Mouse (Mus musculus): ENCODE measurements around the gene Nckap5.
A peak's percentile ranks its signal among the peaks of the same experiment; 100 is the strongest.

Gene Nckap5

DNA sequence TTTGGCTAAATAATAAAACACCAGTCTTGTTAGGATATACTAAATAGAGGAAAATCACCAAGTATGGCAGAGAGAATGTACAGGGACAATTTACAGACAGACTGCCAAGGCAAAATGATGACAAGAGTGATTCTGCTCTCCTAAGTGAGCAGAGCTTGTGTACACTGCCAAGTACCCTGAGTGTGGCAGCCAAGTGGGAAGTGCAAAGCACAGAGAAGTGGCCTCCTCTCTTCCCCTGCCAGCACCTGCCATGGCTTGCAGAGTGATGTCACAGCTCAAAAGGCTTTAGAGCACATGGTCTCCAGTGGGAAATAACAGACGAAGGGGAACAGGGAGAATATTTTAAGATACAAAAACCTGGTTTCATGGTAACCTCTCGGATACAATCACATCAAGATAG lies 488.8 kb downstream of the Nckap5 start:
- peak; percentile 95 for DNase-seq

DNA sequence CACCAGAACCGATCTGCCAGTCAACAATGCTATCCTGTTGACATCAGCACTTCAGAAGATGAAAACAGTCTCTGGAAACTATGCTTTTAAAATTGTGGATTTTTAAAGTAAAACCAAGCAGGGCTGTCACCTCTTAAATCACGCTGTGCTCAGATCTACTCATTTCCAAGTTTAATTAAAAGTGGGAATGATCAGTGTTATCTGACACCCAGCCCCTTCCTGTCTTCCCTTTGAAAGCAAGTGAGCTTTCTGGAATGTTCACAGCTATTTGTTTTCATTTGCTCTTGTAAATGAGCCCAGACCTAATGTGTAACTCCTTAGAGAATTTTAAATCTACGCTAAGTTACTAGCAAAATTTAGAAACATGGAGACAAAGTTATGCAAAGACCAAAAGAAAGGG lies 491.3 kb downstream of the Nckap5 start:
- DNase-seq: no peak

- no peak for DNase-seq
Observed at GRCm38 (mm10) chr1:126334202-126334601, 496.4 kb downstream of the Nckap5 start.

- no peak for DNase-seq
Observed at GRCm38 (mm10) chr1:126332026-126332425, 498.6 kb downstream of the Nckap5 start.

- DNase-seq: no peak
Observed at GRCm38 (mm10) chr1:126320696-126321095, 509.9 kb downstream of the Nckap5 start.

- DNase-seq: no peak
Observed at GRCm38 (mm10) chr1:126317874-126318607, 512.6 kb downstream of the Nckap5 start.

DNA sequence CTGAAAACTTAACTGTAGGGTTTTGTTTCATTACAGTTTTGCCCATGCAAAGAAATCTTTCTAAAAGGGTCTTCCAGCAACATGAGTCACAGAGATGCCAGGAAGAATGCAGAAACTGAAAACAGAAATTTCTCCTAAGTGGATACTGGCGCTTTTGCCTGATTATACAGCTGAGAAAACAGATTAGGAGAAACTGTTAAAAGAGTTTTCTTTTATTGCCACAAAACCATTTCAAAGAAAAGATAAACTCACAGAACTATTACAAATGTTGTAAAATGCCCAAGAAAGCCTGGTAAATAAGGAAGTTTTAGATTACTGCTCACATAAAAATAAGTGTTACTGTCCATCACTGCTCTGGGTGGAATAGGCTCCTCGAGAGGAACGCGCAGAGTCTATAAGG lies 513.3 kb downstream of the Nckap5 start:
- no peak for DNase-seq

DNA sequence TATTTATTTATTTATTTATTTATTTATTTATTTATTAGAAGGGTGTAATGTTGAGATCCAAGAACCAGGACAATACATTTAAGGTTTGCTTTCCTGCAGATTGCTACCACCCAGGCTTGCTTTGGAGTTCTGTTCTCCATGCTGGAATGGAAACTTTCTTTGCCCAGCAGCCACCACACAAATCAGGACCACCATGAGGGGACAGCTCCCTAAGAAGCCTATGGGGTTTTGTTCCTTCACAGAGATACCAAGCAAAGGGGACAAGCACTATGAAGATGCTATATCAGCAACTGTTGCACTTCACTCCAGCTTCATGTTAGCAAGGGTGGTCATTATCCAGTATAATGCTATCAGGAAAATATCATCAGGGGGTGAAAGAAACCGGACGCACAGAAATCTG lies 513.7 kb downstream of the Nckap5 start:
- no peak for DNase-seq

DNA sequence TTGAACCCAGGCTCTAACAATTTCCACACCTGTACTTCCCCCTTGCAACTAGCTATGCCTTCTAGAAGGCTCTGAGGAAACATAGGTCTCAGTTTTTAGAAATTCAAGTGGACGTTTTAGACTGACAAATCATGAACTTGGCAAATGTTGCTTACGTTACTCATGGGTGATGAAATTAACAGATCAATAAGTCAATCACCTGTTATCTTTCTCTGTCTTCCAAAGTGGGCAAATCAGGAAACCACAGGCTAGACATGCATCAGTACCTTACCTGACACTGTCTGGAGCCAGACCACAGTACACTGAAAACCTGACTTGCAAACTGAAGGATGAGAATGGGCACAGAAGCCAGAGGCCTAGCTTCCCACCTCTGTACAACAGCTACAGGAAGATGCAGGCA lies 529.5 kb downstream of the Nckap5 start:
- no peak for DNase-seq

DNA sequence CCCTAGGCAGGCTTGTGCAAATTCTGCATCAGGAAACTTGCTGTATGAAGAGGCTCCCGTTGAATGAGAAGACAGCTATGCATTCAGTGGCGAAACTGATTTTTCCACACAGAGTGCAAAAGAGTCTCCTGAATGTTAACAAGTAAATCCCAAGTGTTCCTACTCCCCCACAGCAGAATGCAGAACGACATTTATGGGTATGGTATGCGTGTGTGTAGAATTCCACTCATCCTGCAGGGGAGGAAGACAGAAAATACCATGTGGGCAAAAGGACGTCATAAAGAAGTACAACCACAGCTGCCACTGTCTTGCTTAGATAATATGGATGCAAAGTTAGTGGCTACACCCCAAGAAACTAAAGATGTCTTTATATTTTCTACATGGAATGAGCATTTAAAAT lies 565.7 kb downstream of the Nckap5 start:
- DNase-seq: no peak

DNA sequence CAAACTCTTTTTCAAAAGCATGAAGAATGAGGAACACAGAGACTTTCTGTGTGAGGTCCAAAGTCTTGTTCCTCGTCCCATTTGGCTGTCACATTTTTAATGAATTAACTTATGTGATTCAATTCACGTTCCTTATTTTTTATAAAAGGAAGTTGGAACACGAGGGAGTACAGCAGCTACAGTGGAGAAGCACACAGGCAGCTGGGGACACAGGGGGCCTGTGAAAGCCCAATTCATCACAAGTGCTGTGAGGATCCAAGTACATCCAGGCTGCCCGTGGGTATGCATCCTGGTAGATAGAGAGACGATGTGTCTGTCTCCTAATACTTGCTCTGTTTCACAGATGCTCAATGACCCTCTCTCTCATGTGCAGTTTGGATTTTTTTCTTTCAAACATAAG lies 576.2 kb downstream of the Nckap5 start:
- DNase-seq: peak; percentile 54

DNA sequence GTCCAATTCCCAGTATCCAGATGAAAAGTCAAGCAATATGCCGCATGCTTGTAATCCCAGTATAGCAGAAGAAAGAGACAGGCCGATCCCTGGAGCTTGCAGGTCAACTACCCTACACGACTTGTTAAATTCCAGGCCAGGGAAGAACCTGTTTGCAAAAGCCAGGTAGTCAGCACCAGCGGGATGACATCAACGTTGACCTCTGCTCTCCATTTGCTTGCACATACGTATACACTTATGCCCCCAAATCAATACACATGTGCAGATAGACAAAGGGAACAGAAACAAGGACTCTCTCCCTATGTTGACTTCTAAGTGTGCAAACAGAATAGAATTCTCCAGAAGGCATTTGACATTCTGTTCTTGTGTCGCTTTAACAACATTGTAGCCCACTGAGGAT lies 576.7 kb downstream of the Nckap5 start:
- DNase-seq: peak; percentile 61

DNA sequence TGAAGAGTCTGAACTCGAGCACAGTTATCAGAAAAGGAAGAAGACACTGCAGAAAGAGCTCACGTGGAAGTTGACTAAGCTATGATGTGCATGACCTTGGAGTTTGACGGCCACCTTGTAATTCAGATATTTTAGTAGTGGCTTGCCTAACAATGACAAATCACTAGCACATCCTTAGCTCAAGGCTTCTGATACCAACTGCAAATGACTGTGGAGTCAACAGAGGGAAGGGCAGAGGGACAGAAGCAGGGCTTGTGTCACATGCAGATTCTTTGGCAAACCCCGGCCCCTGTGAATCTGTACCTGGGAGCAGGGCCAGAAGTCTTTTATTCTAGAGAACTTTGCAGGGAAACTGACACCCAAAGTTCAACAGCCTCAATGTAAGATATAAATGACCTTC lies 597.4 kb downstream of the Nckap5 start:
- DNase-seq: peak; percentile 91

DNA sequence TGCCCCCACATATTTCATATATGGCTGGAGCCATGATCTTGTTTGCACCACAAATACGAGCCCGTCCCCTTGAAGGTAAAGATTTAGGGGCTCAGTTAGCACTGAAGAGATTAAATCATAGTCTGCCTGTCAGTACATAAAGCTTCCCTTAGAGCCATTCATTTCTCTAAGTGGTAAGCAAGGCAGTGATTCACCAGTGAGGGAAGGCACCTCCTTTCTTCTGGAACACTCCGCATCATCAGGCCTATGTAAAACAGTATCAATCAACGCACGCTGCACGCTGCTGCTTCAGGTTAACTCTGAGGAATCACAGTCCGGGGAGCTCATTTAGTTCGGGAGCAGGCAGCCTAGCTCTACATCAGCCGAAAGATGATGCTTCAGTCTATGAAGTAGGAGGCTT lies 599.4 kb downstream of the Nckap5 start:
- peak; percentile 60 for DNase-seq

DNA sequence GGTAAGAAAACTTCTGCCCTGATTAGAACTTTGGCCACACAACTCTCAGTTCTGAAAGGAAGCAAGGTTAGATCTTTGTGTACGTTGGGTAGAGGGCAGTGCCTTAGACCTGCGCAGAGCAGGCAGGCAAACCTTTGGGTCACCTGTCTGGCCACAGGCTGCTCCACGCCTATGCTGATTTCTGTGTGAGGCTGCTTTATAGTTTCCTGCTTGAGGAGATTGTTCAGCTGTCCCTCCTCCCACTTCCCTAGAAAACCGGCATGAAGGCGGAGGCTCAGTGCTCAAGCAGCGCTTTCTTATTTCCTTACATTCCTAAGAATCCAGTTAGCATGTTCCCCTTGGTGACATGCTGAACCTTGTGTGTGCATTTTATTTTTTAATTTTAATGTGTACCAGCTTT lies 620.4 kb downstream of the Nckap5 start:
- DNase-seq: no peak

DNA sequence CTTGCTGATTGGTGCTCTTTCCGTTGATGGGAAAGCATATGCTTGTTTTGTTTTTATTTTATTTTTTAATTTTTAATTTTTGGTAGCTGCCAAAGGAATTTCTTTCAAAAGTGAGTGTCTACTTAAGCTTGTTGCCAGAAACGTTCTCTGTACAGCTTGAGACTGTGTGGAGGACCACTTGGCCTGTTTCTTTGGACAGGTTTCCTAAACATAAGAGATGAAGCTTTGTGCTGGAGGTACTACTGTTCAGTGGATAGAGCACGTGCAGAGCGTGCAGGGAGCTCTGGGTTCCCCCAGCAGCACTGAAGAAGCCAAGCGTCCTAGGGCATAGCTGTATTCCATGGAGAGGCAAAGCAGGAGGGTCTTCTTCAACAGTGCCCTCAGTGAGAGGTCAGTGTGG lies 620.9 kb downstream of the Nckap5 start:
- DNase-seq: no peak

GRCm38 (mm10) chr1:126209131-126209530 lies 621.5 kb downstream of the Nckap5 start:
- no peak for DNase-seq

GRCm38 (mm10) chr1:126196937-126197336 lies 633.7 kb downstream of the Nckap5 start:
- DNase-seq: no peak

DNA sequence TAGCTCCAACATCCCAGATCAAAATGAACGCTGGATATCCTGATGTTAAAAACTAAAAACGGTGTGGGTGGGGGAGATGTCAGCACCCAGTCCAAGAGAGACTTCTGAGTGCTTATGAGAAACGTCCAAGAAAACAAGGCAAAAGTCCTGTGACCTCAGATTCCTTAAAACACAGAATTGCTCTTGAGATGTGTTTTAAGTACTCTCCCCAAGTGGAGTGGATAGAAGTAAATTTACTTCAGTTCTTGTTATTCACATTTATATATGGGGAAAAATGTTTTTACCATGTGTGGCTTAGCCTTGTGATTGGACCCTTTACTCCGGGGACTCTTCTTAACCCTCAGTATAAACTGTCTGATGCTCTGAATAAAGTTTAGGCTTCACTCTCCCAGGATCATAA lies 640.2 kb downstream of the Nckap5 start:
- DNase-seq: no peak

DNA sequence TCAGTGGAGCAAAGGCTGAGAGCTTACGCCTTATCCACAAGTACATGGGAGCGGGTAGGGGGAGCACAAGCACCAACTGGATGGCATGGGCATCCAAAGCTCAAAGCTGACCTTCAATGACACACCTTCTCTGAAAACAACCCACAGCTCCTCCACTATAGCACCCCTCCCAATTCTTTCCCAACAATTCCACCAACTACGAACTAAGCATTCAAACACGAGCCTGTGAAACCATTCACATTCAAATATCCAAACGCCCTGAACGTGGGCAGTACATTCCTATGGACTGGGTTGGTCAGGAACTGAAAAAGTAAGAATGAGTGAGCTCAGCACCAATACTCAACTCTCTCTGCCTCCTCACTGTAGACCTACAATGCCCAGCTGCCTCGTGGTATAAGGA lies 646.8 kb downstream of the Nckap5 start:
- no peak for DNase-seq

DNA sequence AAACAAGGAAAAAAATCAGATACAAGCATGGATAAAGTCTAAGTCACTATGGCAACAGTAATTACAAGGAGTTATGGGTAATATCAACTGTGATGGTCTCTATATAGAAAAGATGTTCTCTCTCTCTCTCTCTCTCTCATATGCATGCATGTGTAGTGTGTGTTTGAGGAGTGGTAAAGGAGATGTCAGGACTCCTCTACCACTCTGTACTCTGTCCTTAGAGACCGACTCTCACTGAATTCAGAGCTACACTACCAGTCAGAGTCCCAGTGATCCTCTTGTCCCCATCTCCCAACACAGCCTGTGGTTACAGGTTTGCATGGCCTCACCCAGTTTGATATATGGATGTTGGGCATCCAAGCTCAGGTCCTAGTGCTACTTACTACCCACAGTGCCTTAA lies 662.0 kb downstream of the Nckap5 start:
- no peak for DNase-seq

GRCm38 (mm10) chr1:126168131-126168530 lies 662.5 kb downstream of the Nckap5 start:
- no peak for DNase-seq

DNA sequence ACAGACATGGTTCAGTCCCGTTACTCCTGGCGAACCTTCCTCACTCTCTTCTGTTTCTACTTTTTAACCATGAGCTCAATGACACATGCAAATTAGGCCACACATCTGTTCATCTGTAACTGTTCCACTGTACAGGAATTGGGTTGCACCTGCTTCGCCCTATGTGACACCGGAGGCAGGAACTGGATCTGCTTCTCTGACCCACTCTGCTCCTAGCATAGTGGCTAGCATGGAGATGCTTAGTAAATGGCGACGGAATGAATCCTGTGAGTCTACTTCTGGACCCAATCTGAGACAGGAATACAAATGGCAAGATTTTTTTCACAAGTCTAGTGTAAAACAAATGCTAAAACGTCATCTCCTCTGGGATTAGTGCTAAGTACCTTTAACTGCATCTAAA lies 663.1 kb downstream of the Nckap5 start:
- no peak for DNase-seq

GRCm38 (mm10) chr1:126159287-126159686 lies 671.3 kb downstream of the Nckap5 start:
- no peak for DNase-seq

DNA sequence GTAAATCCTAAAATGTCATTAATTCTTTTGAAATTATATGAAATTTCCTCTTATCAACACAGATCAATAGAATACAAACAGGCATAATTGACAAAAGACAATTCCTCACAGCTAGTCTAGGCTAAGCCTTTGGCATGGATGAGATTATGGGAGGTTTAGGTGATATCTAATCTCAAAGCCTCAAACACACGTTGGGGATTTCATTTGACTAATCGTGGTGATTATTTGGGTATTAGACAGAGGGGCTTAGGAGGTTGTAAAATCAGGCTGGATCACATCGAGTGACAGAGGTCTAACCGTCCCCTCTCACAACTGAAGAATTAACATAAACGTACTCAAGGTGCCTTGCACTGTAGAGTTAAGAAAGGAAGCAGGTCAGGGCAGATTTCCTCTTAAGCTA lies 674.8 kb downstream of the Nckap5 start:
- no peak for DNase-seq
